Mouse (Mus musculus): Measurements from ENCODE around the gene Kcnk12. TPM values are rescaled to one million over a fixed set of nuclear protein-coding genes. Genes with fewer than 3 reads are reported as not detected.

The Kcnk12 gene
- polyA plus RNA-seq, 1 experiment from 2014 or later = not detected

- ATAC-seq (ENCODE audit: insufficient number of reproducible peaks, insufficient read depth, low FRiP score, low read depth) = no peak
- no peaks in the 10 kb centered on the region for H3K36me3 ChIP-seq (ENCODE audit: control insufficient read depth, insufficient read depth, low read length)
- H3K27me3 ChIP-seq (ENCODE audit: control insufficient read depth, insufficient read depth, low read length) = no peaks in the 10 kb centered on the region
- no peaks in the 10 kb centered on the region for H3K9me3 ChIP-seq (ENCODE audit: control insufficient read depth, low read length)
- H3K4me3 ChIP-seq (ENCODE audit: control insufficient read depth in 1 of 2, insufficient read depth in 1 of 2, low read depth in 1 of 2, low read length in 2 of 2) = no peak overlapping the region
- H3K4me1 ChIP-seq (ENCODE audit: control insufficient read depth in 2 of 2, insufficient read depth in 2 of 2, low read length in 2 of 2) = no peaks in the 10 kb centered on the region
- no peak overlapping the region for H3K9ac ChIP-seq (ENCODE audit: low read length)
- whole genome bisulfite sequencing = 88% methylated on average over 15 of the region's 15 CpGs
- H3K27ac ChIP-seq (replicated peaks in 1 of 2; ENCODE audit: control insufficient read depth in 1 of 2, insufficient read depth in 1 of 2, low read depth in 2 of 2, low read length in 2 of 2) = no peak overlapping the region
- H3K4me2 ChIP-seq (ENCODE audit: low read length) = no peak overlapping the region
These were observed 12.1 kb downstream of the Kcnk12 start for GRCm38 (mm10) chr17:87785721-87786120.

DNA sequence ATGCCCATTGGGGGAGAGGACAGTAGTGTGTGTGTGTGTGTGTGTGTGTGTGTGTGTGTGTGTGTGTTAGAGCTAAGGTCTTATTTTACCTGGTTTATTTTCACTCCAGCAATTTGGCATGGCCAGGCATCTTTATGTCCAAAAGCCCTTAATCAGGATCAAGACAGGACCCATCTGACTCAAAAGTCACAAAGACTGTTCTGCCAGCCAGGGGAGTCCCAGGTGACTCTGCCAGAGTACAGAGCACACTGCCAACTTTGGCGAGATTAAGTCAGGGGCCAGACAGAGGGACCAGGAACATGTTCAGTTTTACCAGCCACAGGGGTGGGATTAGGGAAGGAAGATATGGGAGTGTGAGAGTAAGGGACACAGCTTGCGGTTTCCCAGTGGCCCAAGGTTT is 12.9 kb downstream of the Kcnk12 start:
- 75% methylated on average over 2 of the region's 2 CpGs for WGBS
- Histone ChIP-seq H3K36me3 (ENCODE audit: control insufficient read depth, insufficient read depth, low read length) (no peaks in the 10 kb centered on the region), H3K4me1 (ENCODE audit: control insufficient read depth in 2 of 2, insufficient read depth in 2 of 2, low read length in 2 of 2) (no peaks in the 10 kb centered on the region), H3K27me3 (ENCODE audit: control insufficient read depth, insufficient read depth, low read length) (no peaks in the 10 kb centered on the region), H3K4me3 (ENCODE audit: control insufficient read depth in 1 of 2, insufficient read depth in 1 of 2, low read depth in 1 of 2, low read length in 2 of 2) (no peak overlapping the region), H3K9me3 (ENCODE audit: control insufficient read depth, low read length) (no peaks in the 10 kb centered on the region), H3K9ac (ENCODE audit: low read length) (no peak overlapping the region), H3K27ac (replicated peaks in 1 of 2; ENCODE audit: control insufficient read depth in 1 of 2, insufficient read depth in 1 of 2, low read depth in 2 of 2, low read length in 2 of 2) (no peak overlapping the region), H3K4me2 (ENCODE audit: low read length) (no peak overlapping the region)
- ATAC-seq (ENCODE audit: insufficient number of reproducible peaks, insufficient read depth, low FRiP score, low read depth) = no peak

DNA sequence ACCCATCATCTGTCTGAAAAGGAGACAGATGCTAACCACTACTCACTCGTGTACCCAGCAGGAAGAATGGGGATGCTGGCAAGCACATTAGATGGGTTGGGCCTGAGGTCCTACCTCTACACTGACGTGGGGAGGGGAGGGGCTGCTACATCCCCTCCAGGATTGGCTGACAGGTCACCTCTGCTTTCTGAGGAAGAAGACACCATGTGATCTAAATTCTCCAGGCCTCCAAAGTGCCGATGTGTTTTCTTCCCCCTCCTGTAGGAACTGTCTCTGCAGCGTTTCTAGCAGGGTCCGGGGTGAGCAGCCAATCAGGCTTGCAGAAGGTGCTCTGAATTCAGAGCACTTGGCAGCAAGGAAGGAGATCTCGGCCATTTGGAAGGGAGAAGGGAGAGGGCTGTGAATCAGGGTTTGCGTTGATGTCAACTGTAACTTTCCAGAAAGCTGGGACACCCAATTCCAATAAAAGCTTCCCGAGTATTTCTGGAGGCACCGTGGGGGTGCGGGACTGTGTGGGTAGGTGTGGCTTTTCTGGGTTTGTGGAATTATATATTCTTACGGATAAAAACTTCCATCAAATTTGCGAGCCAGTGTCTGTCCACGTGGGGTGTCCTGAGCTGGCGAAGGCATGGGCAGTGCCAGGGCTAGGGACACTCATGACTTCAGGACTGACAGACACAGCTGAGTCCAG is 13.5 kb downstream of the Kcnk12 start:
- no peaks in the 10 kb centered on the region for H3K9me3 ChIP-seq (ENCODE audit: control insufficient read depth, low read length)
- no peaks in the 10 kb centered on the region for H3K27me3 ChIP-seq (ENCODE audit: control insufficient read depth, insufficient read depth, low read length)
- H3K4me3 ChIP-seq (ENCODE audit: control insufficient read depth in 1 of 2, insufficient read depth in 1 of 2, low read depth in 1 of 2, low read length in 2 of 2) = no peak overlapping the region
- H3K27ac ChIP-seq (replicated peaks in 1 of 2; ENCODE audit: control insufficient read depth in 1 of 2, insufficient read depth in 1 of 2, low read depth in 2 of 2, low read length in 2 of 2) = no peak overlapping the region
- WGBS = 61% methylated on average over 14 of the region's 14 CpGs
- H3K4me2 ChIP-seq (ENCODE audit: low read length) = no peak overlapping the region
- ATAC-seq (ENCODE audit: insufficient number of reproducible peaks, insufficient read depth, low FRiP score, low read depth) = no peak
- no peaks in the 10 kb centered on the region for H3K4me1 ChIP-seq (ENCODE audit: control insufficient read depth in 2 of 2, insufficient read depth in 2 of 2, low read length in 2 of 2)
- no peaks in the 10 kb centered on the region for H3K36me3 ChIP-seq (ENCODE audit: control insufficient read depth, insufficient read depth, low read length)
- H3K9ac ChIP-seq (ENCODE audit: low read length) = no peak overlapping the region

DNA sequence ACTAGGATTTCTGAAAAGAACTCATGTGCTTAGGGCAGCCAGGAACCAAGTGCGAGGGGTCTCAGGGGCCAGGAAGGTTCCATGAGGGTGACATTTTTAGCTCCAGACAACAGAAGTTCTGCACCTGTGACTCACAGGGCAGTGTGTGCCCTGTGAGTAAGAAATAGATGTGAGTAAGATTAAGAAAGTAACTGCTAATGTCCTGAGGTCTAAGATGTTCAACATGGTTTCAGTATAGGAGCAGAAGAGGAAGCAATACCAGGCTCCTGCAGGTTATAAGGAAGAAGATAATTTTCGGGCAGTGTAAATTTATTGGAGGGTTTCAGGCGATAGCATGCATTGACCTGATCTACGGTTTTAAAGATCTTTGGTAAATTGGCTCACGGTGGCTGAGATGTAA is 16.6 kb downstream of the Kcnk12 start:
- no peaks in the 10 kb centered on the region for H3K36me3 ChIP-seq (ENCODE audit: control insufficient read depth, insufficient read depth, low read length)
- ATAC-seq (ENCODE audit: insufficient number of reproducible peaks, insufficient read depth, low FRiP score, low read depth) = no peak
- no peaks in the 10 kb centered on the region for H3K4me1 ChIP-seq (ENCODE audit: control insufficient read depth in 2 of 2, insufficient read depth in 2 of 2, low read length in 2 of 2)
- H3K27ac ChIP-seq (replicated peaks in 1 of 2; ENCODE audit: control insufficient read depth in 1 of 2, insufficient read depth in 1 of 2, low read depth in 2 of 2, low read length in 2 of 2) = no peak overlapping the region
- H3K9ac ChIP-seq (ENCODE audit: low read length) = no peak overlapping the region
- 85% methylated on average over 5 of the region's 5 CpGs for WGBS
- H3K4me3 ChIP-seq (ENCODE audit: control insufficient read depth in 1 of 2, insufficient read depth in 1 of 2, low read depth in 1 of 2, low read length in 2 of 2) = no peak overlapping the region
- H3K27me3 ChIP-seq (ENCODE audit: control insufficient read depth, insufficient read depth, low read length) = no peaks in the 10 kb centered on the region
- H3K4me2 ChIP-seq (ENCODE audit: low read length) = no peak overlapping the region
- H3K9me3 ChIP-seq (ENCODE audit: control insufficient read depth, low read length) = no peaks in the 10 kb centered on the region

- no peak overlapping the region for H3K4me3 ChIP-seq (ENCODE audit: control insufficient read depth in 1 of 2, insufficient read depth in 1 of 2, low read depth in 1 of 2, low read length in 2 of 2)
- no peak overlapping the region for H3K9ac ChIP-seq (ENCODE audit: low read length)
- ATAC-seq (ENCODE audit: insufficient number of reproducible peaks, insufficient read depth, low FRiP score, low read depth) = no peak
- no peaks in the 10 kb centered on the region for H3K27me3 ChIP-seq (ENCODE audit: control insufficient read depth, insufficient read depth, low read length)
- H3K4me2 ChIP-seq (ENCODE audit: low read length) = no peak overlapping the region
- no peaks in the 10 kb centered on the region for H3K36me3 ChIP-seq (ENCODE audit: control insufficient read depth, insufficient read depth, low read length)
- no peak overlapping the region for H3K27ac ChIP-seq (replicated peaks in 1 of 2; ENCODE audit: control insufficient read depth in 1 of 2, insufficient read depth in 1 of 2, low read depth in 2 of 2, low read length in 2 of 2)
- WGBS = 66% methylated on average over 2 of the region's 2 CpGs
- no peaks in the 10 kb centered on the region for H3K9me3 ChIP-seq (ENCODE audit: control insufficient read depth, low read length)
- no peaks in the 10 kb centered on the region for H3K4me1 ChIP-seq (ENCODE audit: control insufficient read depth in 2 of 2, insufficient read depth in 2 of 2, low read length in 2 of 2)
These were observed 17.6 kb downstream of the Kcnk12 start for GRCm38 (mm10) chr17:87780164-87780563.

DNA sequence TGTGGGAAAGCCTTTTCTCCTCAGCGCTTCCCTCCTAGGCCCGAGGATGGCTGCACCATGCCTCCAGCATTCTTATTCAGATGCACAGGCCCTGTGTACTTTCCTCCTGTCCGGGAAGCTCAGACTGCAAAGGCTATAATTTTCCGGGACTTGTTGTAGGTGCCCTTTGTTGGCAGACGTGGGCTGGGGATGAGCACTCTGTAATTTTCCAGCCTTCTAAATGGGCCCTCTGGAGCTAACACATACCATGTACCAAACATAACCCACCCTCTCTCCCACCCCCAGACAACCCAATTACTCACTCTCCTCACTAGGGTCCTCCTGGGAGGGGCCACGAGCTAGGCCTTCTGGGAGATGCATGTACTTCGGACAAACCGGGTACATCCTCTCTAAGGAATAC is 22.8 kb downstream of the Kcnk12 start:
- Histone ChIP-seq H3K27me3 (ENCODE audit: control insufficient read depth, insufficient read depth, low read length) (no peaks in the 10 kb centered on the region), H3K27ac (replicated peaks in 1 of 2; ENCODE audit: control insufficient read depth in 1 of 2, insufficient read depth in 1 of 2, low read depth in 2 of 2, low read length in 2 of 2) (no peak overlapping the region), H3K9ac (ENCODE audit: low read length) (no peak overlapping the region), H3K9me3 (ENCODE audit: control insufficient read depth, low read length) (no peaks in the 10 kb centered on the region), H3K4me1 (ENCODE audit: control insufficient read depth in 2 of 2, insufficient read depth in 2 of 2, low read length in 2 of 2) (no peaks in the 10 kb centered on the region), H3K4me3 (ENCODE audit: control insufficient read depth in 1 of 2, insufficient read depth in 1 of 2, low read depth in 1 of 2, low read length in 2 of 2) (no peak overlapping the region), H3K4me2 (ENCODE audit: low read length) (no peak overlapping the region), H3K36me3 (ENCODE audit: control insufficient read depth, insufficient read depth, low read length) (no peaks in the 10 kb centered on the region)
- 81% methylated on average over 8 of the region's 8 CpGs for WGBS
- ATAC-seq (ENCODE audit: insufficient number of reproducible peaks, insufficient read depth, low FRiP score, low read depth) = no peak

DNA sequence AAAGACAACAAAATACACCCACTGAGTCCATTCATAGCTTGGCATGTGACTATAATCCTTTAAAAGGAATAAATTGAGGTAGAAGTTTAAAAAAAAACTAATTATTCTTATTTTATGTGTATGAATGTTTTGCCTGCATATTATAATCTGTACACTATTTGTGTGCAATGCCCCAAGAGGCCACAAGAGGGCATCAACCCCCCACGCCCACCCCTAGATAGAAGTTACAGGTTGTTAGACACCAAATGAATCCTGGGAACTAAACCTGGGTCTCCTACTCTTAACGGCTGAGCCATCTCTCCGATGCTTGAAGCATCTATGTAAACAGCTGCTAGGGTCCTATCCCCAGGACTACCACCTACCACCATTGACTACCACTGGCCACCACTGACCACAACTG is 24.6 kb downstream of the Kcnk12 start:
- Histone ChIP-seq H3K4me3 (ENCODE audit: control insufficient read depth in 1 of 2, insufficient read depth in 1 of 2, low read depth in 1 of 2, low read length in 2 of 2) (no peak overlapping the region), H3K36me3 (ENCODE audit: control insufficient read depth, insufficient read depth, low read length) (no peaks in the 10 kb centered on the region), H3K4me2 (ENCODE audit: low read length) (no peak overlapping the region), H3K9me3 (ENCODE audit: control insufficient read depth, low read length) (peaks cover 6% of the 10 kb centered on the region; the same call in 1 of the 2 replicates), H3K4me1 (ENCODE audit: control insufficient read depth in 2 of 2, insufficient read depth in 2 of 2, low read length in 2 of 2) (no peaks in the 10 kb centered on the region), H3K27ac (replicated peaks in 1 of 2; ENCODE audit: control insufficient read depth in 1 of 2, insufficient read depth in 1 of 2, low read depth in 2 of 2, low read length in 2 of 2) (no peak overlapping the region), H3K9ac (ENCODE audit: low read length) (no peak overlapping the region), H3K27me3 (ENCODE audit: control insufficient read depth, insufficient read depth, low read length) (no peaks in the 10 kb centered on the region)
- WGBS = 79% methylated on average over 3 of the region's 3 CpGs
- ATAC-seq (ENCODE audit: insufficient number of reproducible peaks, insufficient read depth, low FRiP score, low read depth) = no peak

- no peak for ATAC-seq (ENCODE audit: insufficient number of reproducible peaks, insufficient read depth, low FRiP score, low read depth)
- H3K27ac ChIP-seq (replicated peaks in 1 of 2; ENCODE audit: control insufficient read depth in 1 of 2, insufficient read depth in 1 of 2, low read depth in 2 of 2, low read length in 2 of 2) = no peak overlapping the region
- WGBS = 20% methylated on average over 5 of the region's 5 CpGs
These were observed 27.0 kb downstream of the Kcnk12 start for GRCm38 (mm10) chr17:87770766-87771165.

More at GRCm38 (mm10) chr17:87770766-87771165, 27.0 kb downstream of the Kcnk12 start:
- H3K36me3 ChIP-seq (ENCODE audit: control insufficient read depth, insufficient read depth, low read length) = no peaks in the 10 kb centered on the region
- peaks cover 6% of the 10 kb centered on the region; the same call in 1 of the 2 replicates for H3K9me3 ChIP-seq (ENCODE audit: control insufficient read depth, low read length)
- no peaks in the 10 kb centered on the region for H3K27me3 ChIP-seq (ENCODE audit: control insufficient read depth, insufficient read depth, low read length)
- H3K4me3 ChIP-seq (ENCODE audit: control insufficient read depth in 1 of 2, insufficient read depth in 1 of 2, low read depth in 1 of 2, low read length in 2 of 2) = no peak overlapping the region
- no peak overlapping the region for H3K9ac ChIP-seq (ENCODE audit: low read length)
- H3K4me1 ChIP-seq (ENCODE audit: control insufficient read depth in 2 of 2, insufficient read depth in 2 of 2, low read length in 2 of 2) = no peaks in the 10 kb centered on the region
- H3K4me2 ChIP-seq (ENCODE audit: low read length) = no peak overlapping the region
